Mouse (Mus musculus) G1E (cell line): ENCODE results near the gene Sgpl1.

Source experiments
- CTCF ChIP-seq: IDR thresholded peaks from 2 replicates; pipeline ENCODE4 v1.5.1; 2012; ENCODE audit warnings: low read depth, low read length, inconsistent platforms, mixed read lengths
- GATA1 ChIP-seq: IDR thresholded peaks from 2 replicates; pipeline ENCODE4 v1.6.1; 2012; ENCODE audit warnings: borderline replicate concordance, low read length, inconsistent platforms, mixed read lengths

DNA sequence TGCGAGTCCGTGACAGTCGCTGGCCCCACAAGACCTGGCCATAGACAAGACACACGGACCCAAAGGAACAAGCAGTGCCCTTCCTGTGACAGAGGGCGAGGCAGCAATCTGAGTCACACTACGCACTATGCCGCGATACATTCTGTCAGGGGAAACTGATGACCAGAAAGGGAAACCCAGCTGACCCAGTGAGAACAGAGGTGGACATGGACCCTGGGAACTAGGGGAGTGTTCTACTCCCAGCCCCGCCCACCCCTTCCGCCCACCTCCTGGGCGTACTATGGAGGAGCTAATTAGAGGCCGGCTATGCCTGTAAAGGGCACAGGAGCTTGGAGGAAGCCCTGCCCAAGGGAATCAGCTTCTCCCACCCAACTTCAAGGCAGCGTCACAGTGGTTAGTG, 78.3 kb downstream of the Sgpl1 start:
- TF ChIP-seq CTCF: no peak
- TF ChIP-seq GATA1: no peak
